Mouse (Mus musculus) forebrain, postnatal 0 days (tissue): ENCODE measurements around the gene Lrig2. TPM values are rescaled to one million over a fixed set of nuclear protein-coding genes. Genes with fewer than 3 reads are reported as not detected.

Experiments used
- ATAC-seq: fragments of 200-750 bp; cut with Nextera tagmentation; 2 replicates; pipeline ENCODE4 v1.8.0; 2017; ENCODE audit warnings: mild to moderate bottlenecking, moderate library complexity
- DNase-seq: peaks from one replicate; pipeline ENCODE4 v3.0.0-alpha.2; 2015
- H3K27ac ChIP-seq: fragments of 300-500 bp; sonication (generic); 2 replicates; pipeline ENCODE4 v1.5.1; 2014; ENCODE audit warnings: low read depth, mild to moderate bottlenecking, antibody characterized with exemption, low read length, moderate library complexity, mixed read lengths
- H3K27me3 ChIP-seq: fragments of 300-500 bp; sonication (generic); 2 replicates; pipeline ENCODE4 v1.6.1; 2014; ENCODE audit warnings: mild to moderate bottlenecking, low read length, mixed read lengths; ENCODE audit not compliant: insufficient read depth
- H3K36me3 ChIP-seq: fragments of 300-500 bp; sonication (generic); 2 replicates; pipeline ENCODE4 v1.6.1; 2014; ENCODE audit warnings: mild to moderate bottlenecking, moderate library complexity; ENCODE audit not compliant: insufficient read depth
- H3K4me1 ChIP-seq: fragments of 300-500 bp; sonication (generic); 2 replicates; pipeline ENCODE4 v1.6.1; 2014; ENCODE audit warnings: antibody characterized with exemption; ENCODE audit not compliant: insufficient read depth
- H3K4me2 ChIP-seq: fragments of 300-500 bp; sonication (generic); 2 replicates; pipeline ENCODE4 v1.6.1; 2014; ENCODE audit warnings: low read depth, mild to moderate bottlenecking, moderate library complexity
- H3K4me3 ChIP-seq: fragments of 300-500 bp; sonication (generic); 2 replicates; pipeline ENCODE4 v1.5.1; 2014; ENCODE audit warnings: low read depth, low read length, mixed read lengths
- H3K9ac ChIP-seq: fragments of 300-500 bp; sonication (generic); 2 replicates; pipeline ENCODE4 v1.6.1; 2014; ENCODE audit warnings: mild to moderate bottlenecking
- H3K9me3 ChIP-seq: fragments of 300-500 bp; sonication (generic); 2 replicates; pipeline ENCODE4 v1.6.1; 2016; ENCODE audit warnings: low read length
- CTCF ChIP-seq: sonication (generic); IDR thresholded peaks from 2 replicates; pipeline ENCODE4 v1.5.1; 2016; ENCODE audit warnings: antibody characterized with exemption, control low read depth, low read depth
- WGBS: fragments of 180-500 bp; shearing (Covaris S2); extraction: QIAGEN DNeasy Blood & Tissue Kit; methylation state at CpG from one replicate; pipeline ENCODE4 v1.1.7; 2014; 5-methylcytosine and 5-hydroxymethylcytosine counted together
- polyA plus RNA-seq: library from polyadenylated mRNA; unstranded; fragments of >200 nt; fragmentation: Nextera tagmentation; extraction: Ambion mirVana; gene quantifications from 2 replicates; pipeline ENCODE4 v1.2.1, GENCODE M21; 2015
- total RNA-seq: library from RNA; depleted of rRNA; stranded (reverse); fragments of >200 nt; gene quantifications from 2 replicates; pipeline ENCODE4 v1.2.3, GENCODE M21; 2014

The Lrig2 gene
- total and polyA plus RNA-seq, 2 experiments from 2014 or later: 14.8 to 45.1 TPM

- Histone ChIP-seq H3K4me2 (peak overlapping the region; percentile 23), H3K9me3 (no peaks in the 10 kb centered on the region), H3K9ac (peak overlapping the region; percentile 22; the same call in 1 of the 2 replicates), H3K36me3 (no peaks in the 10 kb centered on the region), H3K4me1 (peaks cover 21% of the 10 kb centered on the region), H3K27ac (peak overlapping the region; percentile 86), H3K27me3 (no peaks in the 10 kb centered on the region), H3K4me3 (no peak overlapping the region)
- ATAC-seq (peak; percentile 86), DNase-seq (peak; percentile 72)
- TF ChIP-seq CTCF: no peak
- 27% methylated on average over 9 of the region's 9 CpGs for WGBS
Measured at GRCm38 (mm10) chr3:104383681-104384341, 127.9 kb downstream of the Lrig2 start.

- Histone ChIP-seq H3K27me3 (no peaks in the 10 kb centered on the region), H3K9me3 (no peaks in the 10 kb centered on the region), H3K9ac (no peak overlapping the region), H3K36me3 (no peaks in the 10 kb centered on the region), H3K4me2 (no peak overlapping the region), H3K4me1 (peaks cover 2% of the 10 kb centered on the region; the same call in 1 of the 2 replicates), H3K27ac (no peak overlapping the region), H3K4me3 (no peak overlapping the region)
- DNase-seq (no peak), ATAC-seq (no peak)
- WGBS: 79% methylated on average over 3 of the region's 3 CpGs
- no peak for TF ChIP-seq CTCF
Measured at GRCm38 (mm10) chr3:104378228-104378627, 133.5 kb downstream of the Lrig2 start.

DNA sequence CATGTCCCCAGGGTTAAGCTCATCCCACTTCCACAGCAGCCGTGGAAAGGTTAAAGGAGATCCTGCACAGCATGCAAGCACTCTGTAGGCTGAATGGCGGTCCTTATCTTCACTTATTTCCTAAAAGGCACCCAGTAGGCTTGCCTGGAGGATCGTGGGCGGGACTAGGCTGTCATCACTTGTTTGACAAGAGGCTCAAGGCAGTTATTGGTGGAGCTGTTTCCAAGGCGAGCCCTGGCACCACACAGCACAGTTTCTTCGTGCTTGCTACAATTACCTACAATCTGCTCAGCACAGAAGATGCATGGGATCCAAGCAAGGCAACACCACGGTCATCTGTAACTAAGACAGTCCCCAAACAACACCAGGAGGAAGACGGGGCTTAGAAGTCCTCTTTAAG lies 137.8 kb downstream of the Lrig2 start:
- Histone ChIP-seq H3K9me3 (no peaks in the 10 kb centered on the region), H3K27me3 (no peaks in the 10 kb centered on the region), H3K4me2 (no peak overlapping the region), H3K36me3 (no peaks in the 10 kb centered on the region), H3K4me3 (no peak overlapping the region), H3K4me1 (no peaks in the 10 kb centered on the region), H3K9ac (no peak overlapping the region), H3K27ac (no peak overlapping the region)
- no peak for TF ChIP-seq CTCF
- DNase-seq (no peak), ATAC-seq (no peak; the same call in 1 of the 2 replicates)
- WGBS: 69% methylated on average over 8 of the region's 8 CpGs

DNA sequence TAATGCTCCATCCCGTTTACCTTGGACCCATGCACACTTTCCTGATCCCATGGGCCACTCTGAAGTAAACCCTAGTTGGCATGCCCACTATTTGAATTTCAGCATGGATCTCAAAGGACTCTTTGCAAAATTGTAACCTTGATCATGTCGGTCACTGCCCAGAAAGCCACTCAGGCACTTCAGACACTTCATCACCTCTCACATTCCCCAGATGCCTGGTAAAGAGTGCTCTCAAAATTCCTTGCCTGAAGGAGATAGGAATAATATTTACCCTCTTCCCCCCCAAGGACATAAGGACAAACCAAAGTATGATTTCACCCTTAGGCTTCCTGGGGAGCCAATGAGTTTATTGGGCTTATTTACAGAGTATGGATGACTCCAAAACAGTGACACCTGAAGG lies 139.3 kb downstream of the Lrig2 start:
- TF ChIP-seq CTCF: no peak
- no peaks in the 10 kb centered on the region for H3K27me3 ChIP-seq
- no peak for ATAC-seq

DNA sequence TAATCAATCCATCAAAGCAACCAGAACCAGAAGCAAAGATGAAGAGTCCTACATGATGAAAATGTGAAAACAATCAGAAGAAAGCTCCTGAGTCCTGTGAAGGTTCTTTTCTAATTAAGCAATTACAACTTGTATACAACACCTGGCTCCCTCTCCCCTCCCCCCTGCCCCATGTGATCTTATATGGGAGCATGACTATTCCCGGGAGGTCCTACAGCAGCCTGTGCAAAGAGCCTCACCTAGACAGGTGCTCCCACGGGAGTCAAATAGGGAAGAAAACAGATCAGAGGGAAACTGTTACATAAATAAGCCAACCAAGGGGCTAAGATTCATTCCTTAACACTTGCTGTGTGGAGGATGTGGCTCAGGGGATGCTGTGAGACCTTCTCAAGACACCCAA lies 143.8 kb downstream of the Lrig2 start:
- Histone ChIP-seq H3K9me3 (no peaks in the 10 kb centered on the region), H3K4me2 (no peak overlapping the region), H3K4me1 (no peaks in the 10 kb centered on the region), H3K27ac (no peak overlapping the region), H3K27me3 (no peaks in the 10 kb centered on the region), H3K36me3 (no peaks in the 10 kb centered on the region), H3K4me3 (no peak overlapping the region), H3K9ac (no peak overlapping the region)
- WGBS: 83% methylated on average over 2 of the region's 2 CpGs
- no peak for DNase-seq
- no peak for ATAC-seq
- no peak for TF ChIP-seq CTCF

More for the DNA sequence above, 139.3 kb downstream of the Lrig2 start:
- 91% methylated on average over 2 of the region's 2 CpGs for whole genome bisulfite sequencing
- Histone ChIP-seq H3K36me3 (no peaks in the 10 kb centered on the region), H3K4me1 (no peaks in the 10 kb centered on the region), H3K27ac (no peak overlapping the region), H3K9ac (no peak overlapping the region), H3K9me3 (no peaks in the 10 kb centered on the region), H3K4me2 (no peak overlapping the region), H3K4me3 (no peak overlapping the region)
- DNase-seq: no peak

DNA sequence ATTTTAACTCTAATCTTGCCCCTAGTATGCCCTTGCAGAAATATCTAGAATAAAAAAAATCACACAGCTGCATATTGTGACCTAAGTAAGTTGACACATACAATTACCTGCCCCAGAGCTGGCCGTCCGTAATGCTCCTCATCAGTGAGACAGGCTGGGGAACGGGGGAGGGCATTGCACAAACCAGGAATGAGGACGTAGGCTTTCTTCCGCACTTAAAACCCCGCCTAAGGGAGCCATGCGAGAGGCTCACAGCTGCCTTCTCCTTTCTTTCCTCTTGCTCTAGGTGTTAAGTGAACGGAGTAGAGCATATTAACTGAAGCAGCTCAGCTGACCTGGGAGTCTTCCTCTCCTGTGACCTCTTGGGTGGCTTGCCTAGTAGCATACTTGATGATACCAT lies 149.9 kb downstream of the Lrig2 start:
- Histone ChIP-seq H3K4me3 (no peak overlapping the region), H3K4me1 (no peaks in the 10 kb centered on the region), H3K4me2 (no peak overlapping the region), H3K9ac (no peak overlapping the region), H3K27ac (no peak overlapping the region), H3K9me3 (no peaks in the 10 kb centered on the region), H3K36me3 (no peaks in the 10 kb centered on the region), H3K27me3 (no peaks in the 10 kb centered on the region)
- 84% methylated on average over 8 of the region's 8 CpGs for WGBS
- TF ChIP-seq CTCF: no peak
- ATAC-seq (no peak), DNase-seq (no peak)

- no peak for ATAC-seq
- 83% methylated on average over 5 of the region's 5 CpGs for WGBS
- Histone ChIP-seq H3K4me2 (no peak overlapping the region), H3K9ac (no peak overlapping the region), H3K9me3 (no peaks in the 10 kb centered on the region), H3K27me3 (no peaks in the 10 kb centered on the region), H3K4me3 (no peak overlapping the region), H3K4me1 (no peaks in the 10 kb centered on the region), H3K36me3 (no peaks in the 10 kb centered on the region), H3K27ac (no peak overlapping the region)
- TF ChIP-seq CTCF: no peak
- DNase-seq: no peak
Measured at GRCm38 (mm10) chr3:104360325-104360724, 151.4 kb downstream of the Lrig2 start.
